Mouse (Mus musculus) kidney, postnatal 36 days (tissue): Measurements from ENCODE around the gene Krtap8-1.
A peak's percentile ranks its signal among the peaks of the same experiment; 100 is the strongest.

Source experiments
- DNase-seq, 2 experiments: peaks; one replicate each; pipeline ENCODE4 v3.0.0; 2021 to 2022; ENCODE audit warnings: mixed read lengths in 2 of 2

Gene Krtap8-1

GRCm38 (mm10) chr16:89487852-89488251 is at the start of gene Krtap8-1:
Gene Krtap8-1, minus strand, starts transcription at chr16:89487952.
- no peak for DNase-seq

- DNase-seq = no peak
Observed at GRCm38 (mm10) chr16:89537349-89537748, 49.6 kb upstream of the Krtap8-1 start.

- no peak for DNase-seq
Observed at GRCm38 (mm10) chr16:89530547-89530946, 42.8 kb upstream of the Krtap8-1 start.

GRCm38 (mm10) chr16:89529846-89530245 is 42.1 kb upstream of the Krtap8-1 start:
- DNase-seq = no peak

GRCm38 (mm10) chr16:89528380-89528779 is 40.6 kb upstream of the Krtap8-1 start:
- no peak for DNase-seq

GRCm38 (mm10) chr16:89520996-89521395 is 33.2 kb upstream of the Krtap8-1 start:
- DNase-seq = no peak

GRCm38 (mm10) chr16:89520555-89520954 is 32.8 kb upstream of the Krtap8-1 start:
- no peak for DNase-seq

- no peak for DNase-seq
Observed at GRCm38 (mm10) chr16:89520091-89520490, 32.3 kb upstream of the Krtap8-1 start.

- DNase-seq = peak; percentile 33 to 70
Observed at GRCm38 (mm10) chr16:89517635-89518034, 29.9 kb upstream of the Krtap8-1 start.

- no peak for DNase-seq
Observed at GRCm38 (mm10) chr16:89513431-89513830, 25.7 kb upstream of the Krtap8-1 start.

- no peak for DNase-seq
Observed at GRCm38 (mm10) chr16:89508223-89508622, 20.5 kb upstream of the Krtap8-1 start, which contains the start of gene Krtap7-1. Gene Krtap7-1, minus strand, starts transcription at chr16:89508323.

GRCm38 (mm10) chr16:89503571-89503970 is 15.8 kb upstream of the Krtap8-1 start:
- DNase-seq = no peak

- DNase-seq = no peak
Observed at GRCm38 (mm10) chr16:89501870-89502269, 14.1 kb upstream of the Krtap8-1 start.

GRCm38 (mm10) chr16:89497002-89497401 is 9.2 kb upstream of the Krtap8-1 start:
- DNase-seq = no peak

- DNase-seq = no peak
Observed at GRCm38 (mm10) chr16:89495394-89496153, 7.8 kb upstream of the Krtap8-1 start.

GRCm38 (mm10) chr16:89477679-89478314 is 10.0 kb downstream of the Krtap8-1 start:
- DNase-seq = no peak

- no peak for DNase-seq
Observed at GRCm38 (mm10) chr16:89461189-89461588, 26.6 kb downstream of the Krtap8-1 start.
